Mouse (Mus musculus): ENCODE measurements around the gene Rbm45.
A peak's percentile ranks its signal among the peaks of the same experiment; 100 is the strongest.

The Rbm45 gene

DNA sequence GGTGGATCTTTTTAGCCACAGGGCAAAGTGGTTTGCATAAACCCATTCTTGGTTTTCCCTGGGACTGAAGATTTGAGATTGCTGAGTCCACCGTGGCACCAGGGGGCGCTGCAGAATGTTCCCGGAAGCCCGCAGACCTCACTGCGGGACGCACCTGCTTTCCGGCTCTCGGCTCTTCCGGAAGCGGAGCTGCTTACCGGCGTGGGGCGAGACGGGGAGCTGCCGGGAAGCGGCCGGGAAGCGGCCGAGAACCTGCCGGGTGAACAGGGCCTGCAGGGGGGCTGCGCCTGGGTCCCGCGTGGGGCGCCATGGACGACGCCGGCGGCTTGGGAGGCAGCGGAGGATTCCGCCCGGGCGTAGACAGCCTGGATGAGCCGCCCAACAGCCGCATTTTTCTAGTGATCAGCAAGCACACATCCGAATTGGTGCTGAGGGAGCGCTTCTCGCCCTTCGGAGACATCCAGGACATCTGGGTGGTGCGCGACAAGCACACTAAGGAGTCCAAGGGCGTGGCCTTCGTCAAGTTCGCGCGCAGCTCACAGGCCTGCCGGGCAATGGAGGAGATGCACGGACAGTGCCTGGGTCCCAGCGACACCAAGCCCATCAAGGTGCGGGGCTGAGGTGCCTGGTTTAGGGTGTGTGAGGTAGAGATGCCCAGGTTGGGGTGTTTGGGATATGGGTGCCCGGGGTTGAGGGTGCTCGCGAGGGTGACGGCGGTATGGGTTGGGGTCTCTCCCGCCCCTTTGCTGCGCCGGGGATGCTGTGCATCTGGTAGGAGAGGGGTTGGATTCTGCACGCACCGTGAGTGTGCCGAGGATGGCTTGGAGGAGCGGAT is at the start of gene Rbm45:
TSS of gene Rbm45 (plus strand) at position 164 of the 835 bp plus-strand sequence.
- peak; percentile 87 for DNase-seq (ENCODE audit: low spot score)

DNA sequence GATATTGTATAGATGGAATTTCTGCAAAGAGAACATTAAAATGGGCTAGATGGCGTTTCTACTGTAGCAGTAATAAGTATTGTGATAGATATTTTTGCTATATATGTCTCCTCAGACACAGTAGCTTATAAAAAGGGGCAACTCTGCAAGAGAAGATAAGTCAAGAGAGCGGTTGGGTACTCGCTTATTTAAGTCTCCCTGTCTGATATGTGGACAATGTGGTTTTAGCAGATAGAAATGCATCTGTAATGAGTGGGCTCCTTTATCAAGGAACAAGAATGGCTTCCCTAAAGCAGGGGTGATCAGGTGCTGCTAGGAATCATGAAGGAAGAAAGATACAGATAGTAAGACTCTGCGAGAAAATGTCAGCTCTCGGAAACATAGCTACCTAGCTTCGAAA is 49.4 kb upstream of the Rbm45 start:
- DNase-seq (ENCODE audit: low spot score) = peak; percentile 15

DNA sequence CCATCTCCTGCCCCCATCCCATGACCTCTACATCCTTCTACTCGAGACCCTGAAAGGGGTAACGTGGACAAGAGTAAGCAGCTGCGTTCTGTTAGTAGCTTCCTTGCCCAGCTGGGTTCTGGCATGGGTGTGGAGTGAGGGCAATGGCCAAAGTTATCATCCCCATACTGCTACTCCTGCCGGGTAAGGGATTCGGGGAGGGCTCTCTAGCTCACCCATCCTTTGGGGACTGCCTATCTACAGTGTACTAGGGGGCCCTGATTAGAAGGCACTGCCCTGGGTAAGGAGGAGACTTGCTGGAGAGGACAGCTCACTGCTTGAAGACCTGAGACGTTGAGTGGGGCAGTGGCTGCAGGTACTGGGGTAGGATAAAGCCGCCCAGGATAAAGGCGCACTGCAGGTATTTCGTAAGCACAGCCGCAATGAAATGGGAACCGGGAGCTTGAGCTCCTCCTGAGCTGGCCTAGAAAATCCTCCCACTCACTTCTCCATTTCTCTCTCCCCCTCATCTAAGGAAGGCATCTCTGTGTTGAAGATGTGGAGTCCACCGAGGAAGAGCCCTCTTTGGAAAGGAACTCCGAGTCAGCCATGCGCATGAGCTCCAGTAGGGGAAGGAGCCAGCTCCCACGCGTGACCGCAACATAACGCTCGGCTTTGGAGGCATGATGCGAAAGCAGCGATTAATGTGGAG is 46.5 kb upstream of the Rbm45 start:
- no peak for DNase-seq (ENCODE audit: low spot score)

DNA sequence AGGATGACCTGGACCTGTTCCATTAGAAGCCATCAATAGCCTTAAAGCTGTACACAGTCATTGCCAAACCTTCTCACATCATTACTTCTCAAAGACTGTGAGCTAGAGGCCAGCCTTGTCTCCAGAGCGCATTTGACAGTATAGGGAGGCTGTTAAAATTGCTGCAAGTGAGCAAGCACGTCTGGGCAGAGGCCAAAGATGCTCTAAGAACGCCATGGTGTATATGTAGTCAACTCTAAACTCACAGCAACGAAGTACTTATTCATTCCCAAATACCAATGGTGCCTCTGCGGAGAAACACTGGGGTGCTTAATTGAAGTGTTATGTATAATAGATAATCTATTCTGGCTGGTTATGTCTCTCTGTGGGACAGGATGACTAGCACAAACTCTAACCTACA is 45.3 kb upstream of the Rbm45 start:
- no peak for DNase-seq (ENCODE audit: low spot score)

DNA sequence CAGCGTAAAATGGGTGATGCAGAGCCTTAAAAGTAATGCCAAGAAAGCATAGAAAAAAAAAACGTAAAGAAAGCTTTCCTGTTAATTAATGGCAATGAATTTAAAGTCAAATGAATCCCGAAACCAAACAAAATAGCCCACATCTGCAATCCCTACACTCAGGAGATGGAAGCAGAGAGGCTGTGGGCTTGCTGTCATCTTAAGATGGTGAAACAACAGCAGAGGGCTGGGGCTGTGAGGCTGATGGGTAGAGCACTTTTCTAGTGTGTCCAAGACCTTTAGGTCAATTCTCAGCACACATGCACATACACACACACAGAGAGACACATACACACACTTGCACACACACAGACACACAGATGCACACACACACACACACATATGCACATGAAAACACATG is 43.6 kb upstream of the Rbm45 start:
- no peak for DNase-seq (ENCODE audit: low spot score)

DNA sequence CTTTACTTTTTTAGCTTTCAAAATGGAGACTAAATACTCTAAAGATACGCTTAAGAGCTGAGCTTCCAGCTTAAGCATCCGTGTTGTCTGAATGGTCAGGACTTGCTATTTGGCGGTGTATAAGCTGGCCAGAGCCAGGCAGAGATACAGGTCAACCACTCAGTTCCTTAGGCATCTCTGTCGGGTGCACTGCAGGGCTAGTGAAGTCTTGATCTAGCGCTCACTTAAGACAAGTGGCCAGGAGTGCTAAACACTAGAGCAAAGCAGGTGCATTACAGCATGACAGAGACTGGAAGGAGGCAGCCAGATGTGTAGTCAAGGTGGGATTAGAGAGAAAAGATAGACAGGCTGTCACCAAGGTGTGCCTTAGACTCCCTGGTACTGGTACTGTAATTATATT is 39.7 kb upstream of the Rbm45 start:
- no peak for DNase-seq (ENCODE audit: low spot score)

DNA sequence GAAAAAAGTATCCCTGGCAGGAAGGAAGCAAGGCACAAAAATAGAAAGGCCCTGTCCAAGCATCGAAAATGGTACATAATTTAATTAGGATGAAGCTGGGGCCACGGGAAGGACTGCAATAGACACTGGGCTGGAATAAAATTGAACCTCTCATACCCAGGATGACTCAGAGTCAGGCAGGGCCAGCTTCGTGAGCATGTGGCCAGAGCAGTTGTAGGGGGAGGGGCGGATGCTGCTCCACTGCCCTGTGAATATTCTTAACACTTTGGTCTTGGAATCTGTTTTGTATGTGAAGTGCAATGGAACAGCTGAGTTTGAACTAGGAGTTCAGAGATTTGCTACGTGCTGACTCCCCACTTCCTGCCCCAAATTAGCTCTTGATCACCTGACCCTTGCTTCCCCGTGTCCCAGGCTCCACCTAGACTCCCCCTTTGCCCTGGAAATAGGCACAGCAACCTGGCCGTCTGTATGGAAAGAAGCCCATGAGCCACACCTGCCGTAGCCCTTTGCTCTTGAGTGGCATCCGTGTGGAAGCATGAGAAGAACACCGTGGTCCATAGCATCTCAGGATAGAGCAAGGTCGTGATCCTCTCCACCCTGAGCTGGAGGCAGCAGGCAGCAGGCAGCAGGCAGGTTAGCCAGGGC is 37.5 kb upstream of the Rbm45 start:
- no peak for DNase-seq (ENCODE audit: low spot score)

DNA sequence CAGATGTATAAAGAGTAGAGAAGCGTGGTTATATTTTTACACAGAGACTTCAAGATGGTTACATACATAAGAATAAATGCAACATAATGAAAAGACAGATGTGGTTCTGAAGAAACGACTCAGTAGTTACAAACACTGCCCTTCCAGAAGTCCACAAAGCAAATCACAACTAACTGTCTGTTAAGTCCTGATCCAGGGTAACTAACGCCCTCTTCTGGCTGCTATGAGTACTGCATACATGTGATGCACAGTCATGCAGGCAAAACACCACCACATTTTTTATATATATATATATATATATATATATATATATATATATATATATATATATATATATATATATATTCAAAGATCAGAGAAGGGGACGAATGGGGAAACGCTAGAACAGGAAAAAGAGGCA is 35.2 kb upstream of the Rbm45 start:
- peak; percentile 8 for DNase-seq (ENCODE audit: low spot score)

DNA sequence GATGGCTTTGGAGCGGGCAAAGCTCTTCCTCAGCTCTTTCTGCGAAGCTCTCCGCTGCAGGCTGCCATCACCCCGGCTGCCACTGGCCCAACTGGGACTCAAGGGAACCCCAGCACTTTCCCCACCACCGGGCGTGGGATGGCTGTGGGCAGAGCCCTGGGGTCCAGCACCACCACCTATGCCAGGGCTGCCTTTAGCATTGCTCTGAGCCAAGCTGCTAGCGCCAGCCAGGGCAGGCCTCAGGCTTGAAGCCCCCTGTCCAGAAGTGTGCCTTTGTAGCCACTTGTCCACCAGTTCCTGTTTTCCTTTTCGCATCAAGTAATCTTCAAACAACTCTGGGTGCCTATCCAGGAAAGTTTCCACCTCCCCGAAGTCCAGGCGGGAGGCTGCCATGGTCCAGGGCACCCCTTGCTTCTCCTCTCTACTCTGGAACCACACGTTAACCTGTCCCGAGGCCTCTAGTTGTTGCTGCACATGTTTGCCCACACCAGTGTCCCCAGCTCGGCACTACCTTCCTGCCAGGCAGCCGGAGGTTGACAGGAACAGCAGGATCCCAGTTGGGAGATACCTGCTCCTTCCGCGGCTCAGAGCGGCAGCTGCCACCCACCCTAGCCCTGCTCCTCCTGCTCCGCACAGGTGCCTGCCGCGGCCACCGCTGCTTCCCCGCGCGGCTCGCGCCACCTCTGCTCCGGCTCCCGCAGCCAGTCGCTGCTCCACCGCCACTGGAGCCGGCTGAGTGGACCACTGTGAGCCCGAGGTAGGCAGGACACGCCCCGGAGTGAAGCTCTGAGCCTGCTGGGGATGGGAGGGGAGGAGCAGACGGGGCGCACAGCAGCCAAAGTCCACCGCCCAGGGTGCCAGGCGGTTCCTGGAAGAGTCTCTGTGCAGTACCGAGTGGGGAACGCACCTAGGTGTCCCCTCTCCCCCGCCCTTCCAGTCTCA is 31.3 kb upstream of the Rbm45 start, which contains the start of gene Pde11a:
TSS of gene Pde11a (minus strand) at position 560 of the 942 bp plus-strand sequence.
- DNase-seq (ENCODE audit: low spot score) = peak; percentile 3

DNA sequence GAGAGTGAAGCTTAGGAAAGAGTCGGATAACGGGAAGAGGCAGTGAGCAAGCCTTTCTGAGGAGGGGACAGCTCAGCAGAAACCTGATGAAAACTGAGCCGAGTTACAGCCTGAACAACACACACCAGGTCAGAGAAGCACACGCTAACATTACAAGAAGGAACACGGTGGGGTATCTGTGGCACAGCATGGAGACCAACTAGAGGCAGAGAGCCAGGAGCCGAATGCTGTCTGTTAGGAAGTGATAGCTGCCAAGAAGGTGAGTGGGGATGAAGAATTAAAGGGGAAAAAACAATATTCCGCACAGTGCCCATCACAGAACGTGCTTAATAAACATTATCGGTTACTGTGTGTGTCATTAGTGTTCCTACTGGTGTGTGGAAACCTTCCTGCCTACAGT is 27.6 kb upstream of the Rbm45 start:
- DNase-seq (ENCODE audit: low spot score) = no peak

DNA sequence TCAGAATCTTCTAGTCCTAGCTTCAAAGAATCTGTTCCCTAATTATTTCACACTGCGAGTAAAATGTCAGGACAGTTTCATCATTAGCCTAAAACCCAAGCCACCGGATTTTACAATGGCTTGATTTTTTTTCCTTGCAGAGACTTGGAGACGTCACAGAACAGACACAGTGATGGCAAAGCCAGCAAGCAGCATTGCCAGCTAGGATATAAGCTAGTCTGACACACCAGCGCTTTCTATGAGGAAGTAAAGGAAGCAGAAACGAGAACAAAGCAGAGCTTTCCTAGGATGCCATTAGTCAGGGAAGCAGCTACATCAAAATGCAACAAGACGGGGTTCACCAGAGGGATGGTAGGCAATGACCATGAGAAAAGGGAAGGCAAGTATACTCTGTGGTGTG is 21.9 kb upstream of the Rbm45 start:
- no peak for DNase-seq (ENCODE audit: low spot score)

DNA sequence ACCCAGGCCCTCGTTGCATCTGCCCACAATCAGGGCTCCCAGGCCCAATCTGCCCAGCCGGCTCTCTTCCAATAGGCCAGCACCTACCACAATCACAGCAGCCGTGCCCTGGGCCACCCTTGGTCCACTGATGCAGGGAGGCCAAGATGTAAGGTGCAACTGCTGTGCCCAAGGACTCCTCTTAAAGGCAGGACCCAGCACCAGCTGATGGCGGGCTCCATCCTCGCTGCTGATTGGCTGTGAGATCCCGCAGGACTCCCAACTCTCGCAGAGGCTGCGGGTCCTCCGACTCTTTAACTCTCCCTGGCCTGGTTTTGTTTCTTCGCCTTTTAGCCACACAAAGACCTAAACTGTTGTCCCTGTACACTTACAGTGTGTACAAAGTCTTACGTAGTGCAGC is 9.6 kb upstream of the Rbm45 start, which contains the start of gene Cyct:
TSS of gene Cyct (minus strand) at position 225 of the 400 bp plus-strand sequence.
- no peak for DNase-seq (ENCODE audit: low spot score)

DNA sequence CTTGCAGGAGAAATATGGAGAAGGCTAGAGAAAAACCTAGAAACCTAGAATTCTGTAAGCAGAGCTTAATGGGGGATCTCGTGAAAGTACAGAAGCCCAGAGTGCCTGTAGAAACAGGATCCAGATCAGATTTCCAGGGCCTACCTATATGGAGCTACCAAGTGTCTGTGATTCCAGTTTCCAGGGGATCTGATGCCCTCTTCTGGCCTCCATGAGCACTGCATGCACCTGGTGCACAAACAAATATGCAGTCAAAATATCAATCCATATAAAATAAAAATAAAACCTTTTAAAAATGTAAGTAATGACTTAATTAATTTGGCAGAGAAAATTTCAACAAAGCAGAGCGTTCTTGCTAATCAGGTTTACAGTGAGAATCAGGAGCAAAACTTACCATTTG is 7.7 kb upstream of the Rbm45 start:
- DNase-seq (ENCODE audit: low spot score) = no peak

DNA sequence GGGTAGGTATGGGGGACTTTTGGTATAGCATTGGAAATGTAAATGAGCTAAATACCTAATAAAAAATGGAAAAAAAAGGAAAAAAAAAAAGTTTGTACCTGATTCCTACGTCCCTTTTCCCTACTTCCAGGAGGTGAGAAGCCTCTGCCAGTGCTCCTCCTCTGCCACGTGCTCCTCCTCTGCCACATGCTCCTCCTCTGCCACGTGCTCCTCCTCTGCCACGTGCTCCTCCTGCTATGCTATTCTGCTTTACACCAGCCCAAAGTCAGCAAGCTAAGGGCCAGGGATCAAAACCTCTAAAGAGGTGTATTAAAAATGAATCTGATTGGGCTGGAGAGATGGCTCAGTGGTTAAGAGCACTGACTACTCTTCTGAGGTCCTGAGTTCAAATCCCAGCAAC is 4.0 kb upstream of the Rbm45 start:
- DNase-seq (ENCODE audit: low spot score) = no peak

DNA sequence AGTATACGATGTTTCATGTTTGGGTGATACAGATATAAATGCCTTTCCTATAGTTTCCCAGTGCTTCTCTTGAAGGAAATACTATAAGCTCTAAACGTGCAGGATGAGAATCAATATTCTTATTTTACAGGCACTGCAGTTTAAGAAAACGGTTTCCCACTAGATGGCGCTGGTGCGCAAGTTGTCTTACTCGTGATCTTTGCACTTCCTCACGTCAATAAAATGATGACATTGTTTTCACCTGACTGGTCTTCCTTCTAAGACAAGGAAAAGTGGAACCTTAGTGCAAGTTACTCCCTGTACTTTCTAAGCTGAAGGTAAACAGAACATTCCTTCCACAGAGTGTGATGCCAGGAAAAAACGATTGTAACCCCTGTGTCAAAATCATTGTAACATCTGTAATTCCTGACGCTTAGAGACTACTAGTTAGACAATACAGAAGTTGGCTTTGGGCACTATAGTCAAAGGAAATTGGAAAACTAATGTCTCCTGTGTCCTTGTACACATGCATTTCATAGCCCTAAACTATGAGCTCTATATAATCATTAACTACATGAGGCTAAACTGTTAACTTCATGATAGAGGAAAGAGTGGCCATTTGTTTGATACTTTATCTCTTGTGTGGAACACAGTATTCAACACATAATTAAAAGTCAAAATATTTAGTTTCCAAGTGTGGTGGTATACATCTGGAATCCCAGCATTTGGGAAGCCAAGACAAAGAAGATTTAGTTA is 2.4 kb upstream of the Rbm45 start:
- DNase-seq (ENCODE audit: low spot score) = peak; percentile 79

DNA sequence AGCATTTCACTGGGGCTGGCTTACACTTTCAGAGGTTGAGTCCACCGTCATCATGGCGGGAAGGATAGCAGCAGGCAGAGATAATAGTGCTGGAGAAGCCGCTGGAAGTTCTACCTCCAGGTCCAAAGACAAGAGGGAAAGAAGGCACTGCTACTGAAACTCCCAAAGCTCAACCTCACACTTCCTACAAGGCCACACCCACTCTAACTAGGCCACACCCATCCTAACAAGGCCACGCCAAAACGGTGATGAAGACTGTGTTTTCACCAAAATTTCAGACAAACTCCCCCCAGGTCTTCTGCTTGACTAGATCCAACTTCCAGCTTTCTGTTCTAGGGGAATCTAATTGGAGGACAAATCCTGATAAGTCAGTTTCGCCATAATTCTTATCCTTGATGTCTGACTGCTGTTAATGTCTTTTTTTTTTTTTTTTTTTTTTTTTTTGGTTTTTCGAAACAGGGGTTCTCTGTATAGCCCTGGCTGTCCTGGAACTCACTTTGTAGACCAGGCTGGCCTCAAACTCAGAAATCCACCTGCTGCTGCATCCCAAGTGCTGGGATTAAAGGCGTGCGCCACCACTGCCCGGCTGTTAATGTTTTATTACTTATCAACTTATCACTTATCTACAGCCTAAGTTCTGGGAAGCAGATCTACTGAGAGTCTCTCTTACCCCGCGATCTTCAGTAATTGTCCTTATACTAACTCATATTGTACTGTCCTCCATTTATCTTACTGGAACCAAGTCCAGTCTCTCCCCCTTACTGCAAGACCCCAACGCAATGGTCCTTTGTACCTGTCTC is 723 bp upstream of the Rbm45 start:
- no peak for DNase-seq (ENCODE audit: low spot score)

DNA sequence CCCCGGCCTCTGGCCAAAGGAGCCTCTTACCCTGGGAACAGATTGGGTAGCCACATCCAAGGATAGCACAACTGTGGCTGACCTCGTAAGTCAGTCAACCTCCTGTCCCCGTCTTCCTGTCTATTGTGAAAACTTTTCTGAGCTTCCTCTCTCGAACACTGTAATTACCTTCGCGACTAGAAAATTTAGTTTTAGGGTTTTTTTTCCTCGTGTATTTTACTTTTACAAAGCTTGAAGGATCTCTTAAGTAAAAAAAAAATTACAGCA is 805 bp downstream of the Rbm45 start:
- DNase-seq (ENCODE audit: low spot score) = no peak

DNA sequence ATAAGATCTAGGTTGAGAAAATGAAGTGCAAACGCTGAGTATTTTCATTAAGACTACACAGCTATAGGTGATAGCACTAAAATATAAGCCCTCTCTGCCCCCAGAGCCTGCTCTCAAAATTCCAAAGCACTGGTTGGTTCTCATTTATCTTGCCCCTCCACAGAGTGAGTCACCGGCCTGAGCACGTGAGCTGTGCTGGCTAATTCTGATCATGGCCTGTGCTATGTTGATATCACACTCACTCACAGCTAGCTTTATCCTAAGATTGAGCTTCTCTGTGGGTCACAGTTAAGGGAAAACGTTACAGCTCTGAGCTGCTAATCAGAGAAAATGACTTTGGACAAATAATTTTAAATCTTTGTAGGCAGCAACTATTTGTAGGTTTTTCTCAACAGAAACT is 2.5 kb downstream of the Rbm45 start:
- peak; percentile 75 for DNase-seq (ENCODE audit: low spot score)

DNA sequence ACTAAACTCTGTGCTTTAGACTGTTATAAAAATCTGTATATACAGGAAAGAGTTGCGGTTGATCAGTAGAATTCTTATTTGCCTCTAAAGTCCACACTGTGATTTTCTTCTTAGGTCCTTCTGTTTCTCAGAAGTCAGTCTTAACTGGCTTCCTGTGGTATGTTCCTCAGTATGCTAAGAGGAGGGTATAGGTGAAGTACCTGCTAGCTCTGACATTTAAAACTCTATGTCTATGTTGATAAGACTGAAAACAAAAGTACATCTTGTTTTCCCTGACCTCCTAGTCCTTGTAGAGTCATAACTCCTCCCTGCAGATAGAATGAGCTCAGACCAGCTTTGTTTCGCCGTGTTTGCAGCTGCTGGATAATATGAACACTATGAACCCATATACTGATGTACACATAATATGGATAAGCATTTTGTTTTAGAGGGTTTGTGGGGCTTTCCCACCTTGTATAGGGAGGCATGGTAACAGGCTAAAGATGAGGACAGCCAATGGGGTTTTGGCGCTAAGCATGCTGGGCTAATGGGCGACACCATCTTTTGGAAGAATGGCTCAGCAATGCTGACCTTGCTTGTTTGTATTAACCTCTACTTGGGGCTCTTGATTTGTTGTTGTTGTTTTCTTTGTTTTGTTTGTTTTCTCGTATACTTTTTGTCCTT is 4.9 kb downstream of the Rbm45 start:
- no peak for DNase-seq (ENCODE audit: low spot score)

DNA sequence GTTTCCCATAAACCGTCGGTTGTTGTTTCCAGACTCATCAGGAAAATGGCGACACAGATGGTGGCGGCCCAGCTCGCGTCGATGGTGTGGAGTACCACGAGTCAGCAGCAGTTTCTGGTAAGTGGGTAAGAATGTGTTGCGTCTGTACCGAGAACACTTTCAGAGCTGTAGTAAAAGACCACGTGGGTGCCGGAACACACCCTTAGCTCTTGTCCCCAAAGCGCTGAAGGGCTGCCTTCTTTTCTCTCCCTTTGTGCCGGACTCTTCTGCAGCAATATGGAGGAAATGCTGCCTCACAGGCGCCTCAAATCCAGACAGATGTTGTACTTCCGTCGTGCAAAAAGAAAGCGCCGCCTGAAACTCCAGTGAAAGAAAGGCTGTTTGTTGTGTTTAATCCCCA is 8.9 kb downstream of the Rbm45 start:
- no peak for DNase-seq (ENCODE audit: low spot score)
